Mouse (Mus musculus) kidney, embryonic 14.5 days (tissue): Measurements from ENCODE around the gene Pigp. TPM values are rescaled to one million over a fixed set of nuclear protein-coding genes. Genes with fewer than 3 reads are reported as not detected.

ENCODE experiments used
- ATAC-seq: fragments of 200-750 bp; cut with Nextera tagmentation; 2 replicates; pipeline ENCODE4 v1.8.0; 2017; ENCODE audit warnings: moderate number of reproducible peaks, mild to moderate bottlenecking, moderate TSS enrichment, moderate library complexity; ENCODE audit not compliant: low FRiP score, low TSS enrichment
- H3K27ac ChIP-seq: fragments of 300-500 bp; sonication (generic); 2 replicates; pipeline ENCODE4 v1.5.1; 2014; ENCODE audit warnings: low read depth, mild to moderate bottlenecking, low read length, moderate library complexity, mixed read lengths
- H3K27me3 ChIP-seq: fragments of 300-500 bp; sonication (generic); 2 replicates; pipeline ENCODE4 v1.6.1; 2014; ENCODE audit warnings: mild to moderate bottlenecking, low read length; ENCODE audit not compliant: control insufficient read depth, insufficient read depth
- H3K36me3 ChIP-seq: fragments of 300-500 bp; sonication (generic); 2 replicates; pipeline ENCODE4 v1.6.1; 2014; ENCODE audit warnings: low read length, mixed read lengths; ENCODE audit not compliant: control insufficient read depth, insufficient read depth
- H3K4me1 ChIP-seq: fragments of 300-500 bp; sonication (generic); 2 replicates; pipeline ENCODE4 v1.6.1; 2014; ENCODE audit warnings: low read length, mixed read lengths; ENCODE audit not compliant: control insufficient read depth, insufficient read depth
- H3K4me2 ChIP-seq: fragments of 300-500 bp; sonication (generic); replicated peaks from 2 replicates; pipeline ENCODE4 v1.6.1; 2014; ENCODE audit warnings: low read depth, mild to moderate bottlenecking, low read length
- H3K4me3 ChIP-seq: fragments of 300-500 bp; sonication (generic); 2 replicates; pipeline ENCODE4 v1.5.1; 2014; ENCODE audit warnings: mild to moderate bottlenecking, low read length
- H3K9ac ChIP-seq: fragments of 300-500 bp; sonication (generic); 2 replicates; pipeline ENCODE4 v1.6.1; 2014; ENCODE audit warnings: low read depth, mild to moderate bottlenecking, low read length, moderate library complexity
- H3K9me3 ChIP-seq: fragments of 300-500 bp; sonication (generic); 2 replicates; pipeline ENCODE4 v1.6.1; 2016; ENCODE audit warnings: low read length; ENCODE audit not compliant: control insufficient read depth
- WGBS: fragments of 180-500 bp; shearing (Covaris S2); extraction: QIAGEN DNeasy Blood & Tissue Kit; methylation state at CpG from one replicate; pipeline ENCODE4 v1.1.7; 2014; 5-methylcytosine and 5-hydroxymethylcytosine counted together
- polyA plus RNA-seq: library from polyadenylated mRNA; unstranded; fragments of >200 nt; fragmentation: Nextera tagmentation; extraction: Ambion mirVana; gene quantifications from 2 replicates; pipeline ENCODE4 v1.2.1, GENCODE M21; 2014

Gene Pigp
- 85.6 and 162 TPM in 2 replicates for polyA plus RNA-seq

- Histone ChIP-seq H3K27ac (peak within 1 kb of the TSS; percentile 92), H3K4me2 (peak within 1 kb of the TSS; percentile 57), H3K9ac (peak within 1 kb of the TSS; percentile 83), H3K9me3 (no peaks in the 10 kb centered on the region), H3K36me3 (peaks cover 2% of the 10 kb centered on the region; the same call in 1 of the 2 replicates), H3K4me3 (peak within 1 kb of the TSS; percentile 69), H3K4me1 (peaks cover 18% of the 10 kb centered on the region), H3K27me3 (no peaks in the 10 kb centered on the region)
- peak; percentile 87 for ATAC-seq
- under 1% methylated on average over 43 of the region's 43 CpGs for WGBS
Measured at GRCm38 (mm10) chr16:94371301-94371931, at the start of gene Pigp. Gene Pigp, minus strand, starts transcription at chr16:94371842.

- H3K9me3 ChIP-seq, result 0 out of 2 replicates have a peak, but pooled peaks cover 3% of the 10 kb centered on the region
- ATAC-seq, result no peak
- H3K27me3 ChIP-seq, result no peaks in the 10 kb centered on the region
- no peaks in the 10 kb centered on the region for H3K4me1 ChIP-seq
- H3K36me3 ChIP-seq, result peaks cover 89% of the 10 kb centered on the region
- H3K27ac ChIP-seq, result no peak overlapping the region
- 94% methylated on average over 3 of the region's 3 CpGs for WGBS
- no peak overlapping the region for H3K4me3 ChIP-seq
- no peak overlapping the region for H3K9ac ChIP-seq
- no peak overlapping the region for H3K4me2 ChIP-seq
Measured at GRCm38 (mm10) chr16:94420498-94420897, 48.9 kb upstream of the Pigp start.

GRCm38 (mm10) chr16:94414151-94414550 lies 42.5 kb upstream of the Pigp start:
- Histone ChIP-seq H3K36me3 (peaks cover 88% of the 10 kb centered on the region), H3K9me3 (no peaks in the 10 kb centered on the region), H3K4me1 (no peaks in the 10 kb centered on the region), H3K4me3 (no peak overlapping the region), H3K27me3 (no peaks in the 10 kb centered on the region), H3K4me2 (no peak overlapping the region), H3K9ac (no peak overlapping the region), H3K27ac (no peak overlapping the region)
- 93% methylated on average over 6 of the region's 6 CpGs for WGBS
- ATAC-seq, result no peak

- no peaks in the 10 kb centered on the region for H3K4me1 ChIP-seq
- H3K4me2 ChIP-seq, result no peak overlapping the region
- H3K36me3 ChIP-seq, result peaks cover 80% of the 10 kb centered on the region
- no peak overlapping the region for H3K4me3 ChIP-seq
- 0 out of 2 replicates have a peak, but pooled peaks have one; percentile 46 for ATAC-seq
- no peak overlapping the region for H3K27ac ChIP-seq
- no peak overlapping the region for H3K9ac ChIP-seq
- H3K9me3 ChIP-seq, result no peaks in the 10 kb centered on the region
- no peaks in the 10 kb centered on the region for H3K27me3 ChIP-seq
- 88% methylated on average over 4 of the region's 4 CpGs for WGBS
Measured at GRCm38 (mm10) chr16:94412760-94413159, 41.1 kb upstream of the Pigp start.

GRCm38 (mm10) chr16:94412198-94412597 lies 40.6 kb upstream of the Pigp start:
- Histone ChIP-seq H3K27ac (no peak overlapping the region), H3K27me3 (no peaks in the 10 kb centered on the region), H3K9me3 (no peaks in the 10 kb centered on the region), H3K4me3 (no peak overlapping the region), H3K36me3 (peaks cover 79% of the 10 kb centered on the region), H3K4me2 (no peak overlapping the region), H3K9ac (no peak overlapping the region), H3K4me1 (no peaks in the 10 kb centered on the region)
- ATAC-seq, result no peak
- WGBS, result 85% methylated on average over 2 of the region's 2 CpGs

- 85% methylated on average over 3 of the region's 3 CpGs for WGBS
- Histone ChIP-seq H3K4me1 (no peaks in the 10 kb centered on the region), H3K27ac (no peak overlapping the region), H3K27me3 (no peaks in the 10 kb centered on the region), H3K4me2 (no peak overlapping the region), H3K4me3 (no peak overlapping the region), H3K9ac (no peak overlapping the region), H3K36me3 (peaks cover 80% of the 10 kb centered on the region), H3K9me3 (no peaks in the 10 kb centered on the region)
- no peak for ATAC-seq
Measured at GRCm38 (mm10) chr16:94411287-94411686, 39.6 kb upstream of the Pigp start.

GRCm38 (mm10) chr16:94402185-94402584 lies 30.5 kb upstream of the Pigp start:
- Histone ChIP-seq H3K4me1 (peaks cover 8% of the 10 kb centered on the region), H3K27me3 (no peaks in the 10 kb centered on the region), H3K4me2 (no peak overlapping the region), H3K27ac (no peak overlapping the region), H3K36me3 (peaks cover 30% of the 10 kb centered on the region), H3K4me3 (no peak overlapping the region), H3K9ac (no peak overlapping the region), H3K9me3 (no peaks in the 10 kb centered on the region)
- ATAC-seq, result no peak
- 67% methylated on average over 4 of the region's 4 CpGs for WGBS

- Histone ChIP-seq H3K4me2 (no peak overlapping the region), H3K4me3 (no peak overlapping the region), H3K27ac (no peak overlapping the region), H3K27me3 (no peaks in the 10 kb centered on the region), H3K36me3 (peaks cover 28% of the 10 kb centered on the region), H3K9ac (no peak overlapping the region), H3K9me3 (no peaks in the 10 kb centered on the region), H3K4me1 (peaks cover 8% of the 10 kb centered on the region)
- ATAC-seq, result no peak
- 18% methylated on average over 2 of the region's 2 CpGs for WGBS
Measured at GRCm38 (mm10) chr16:94401636-94402035, 30.0 kb upstream of the Pigp start.

GRCm38 (mm10) chr16:94399141-94399540 lies 27.5 kb upstream of the Pigp start:
- no peak overlapping the region for H3K9ac ChIP-seq
- H3K36me3 ChIP-seq, result peaks cover 32% of the 10 kb centered on the region
- H3K9me3 ChIP-seq, result no peaks in the 10 kb centered on the region
- peaks cover 8% of the 10 kb centered on the region for H3K4me1 ChIP-seq
- no peak overlapping the region for H3K4me2 ChIP-seq
- WGBS, result 72% methylated on average over 2 of the region's 2 CpGs
- H3K27ac ChIP-seq, result no peak overlapping the region
- H3K4me3 ChIP-seq, result no peak overlapping the region
- H3K27me3 ChIP-seq, result no peaks in the 10 kb centered on the region
- ATAC-seq, result no peak
